Mouse (Mus musculus) neural tube, embryonic 15.5 days (tissue): ENCODE results near the gene Cd300ld4. TPM values are rescaled to one million over a fixed set of nuclear protein-coding genes. Genes with fewer than 3 reads are reported as not detected.

Experiments
- polyA plus RNA-seq: library from polyadenylated mRNA; unstranded; fragments of >200 nt; fragmentation: Nextera tagmentation; extraction: Ambion mirVana; gene quantifications from 2 replicates; pipeline ENCODE4 v1.2.1, GENCODE M21; 2015

Gene Cd300ld4
- polyA plus RNA-seq, 1 experiment from 2014 or later = not detected

Other genes starting within 250 kb of the Cd300ld4 start
- gene Btbd17, start 231.1 kb downstream of the Cd300ld4 start, polyA plus RNA-seq = 14.8 and 21.3 TPM in 2 replicates
- gene Gpr142, start 228.1 kb downstream of the Cd300ld4 start, polyA plus RNA-seq = not detected in 2 replicates
- gene Gprc5c, start 175.9 kb downstream of the Cd300ld4 start, polyA plus RNA-seq = 8.8 and 12.0 TPM in 2 replicates
- gene Cd300a, start 137.0 kb downstream of the Cd300ld4 start, polyA plus RNA-seq = 0.59 and 1.3 TPM in 2 replicates
- 0.05 and 0.28 TPM in 2 replicates for gene Cd300lb, start 92.6 kb downstream of the Cd300ld4 start, polyA plus RNA-seq
- gene Cd300c, start 57.9 kb downstream of the Cd300ld4 start, polyA plus RNA-seq = not detected in 2 replicates
- 0.19 TPM in 1 of 2 replicates, not detected in the other for gene Cd300ld, start 37.1 kb downstream of the Cd300ld4 start, polyA plus RNA-seq
- 2.0 and 2.2 TPM in 2 replicates for gene Cd300c2, start 25.1 kb downstream of the Cd300ld4 start, polyA plus RNA-seq
- not detected in 2 replicates for gene Cd300ld2, start 10.8 kb downstream of the Cd300ld4 start, polyA plus RNA-seq
- gene Cd300ld5, start 10.8 kb upstream of the Cd300ld4 start, polyA plus RNA-seq = not detected in 2 replicates
- gene Cd300ld3, start 21.4 kb upstream of the Cd300ld4 start, polyA plus RNA-seq = not detected in 2 replicates
- gene Cd300e, start 35.2 kb upstream of the Cd300ld4 start, polyA plus RNA-seq = 0.06 TPM in 1 of 2 replicates, not detected in the other
- gene Rab37, start 64.4 kb upstream of the Cd300ld4 start, polyA plus RNA-seq = 0.93 and 4.3 TPM in 2 replicates
- gene Cd300lf, start 107.0 kb upstream of the Cd300ld4 start, polyA plus RNA-seq = 0.20 and 0.27 TPM in 2 replicates
- 45.5 and 80.6 TPM in 2 replicates for gene Slc9a3r1, start 136.3 kb upstream of the Cd300ld4 start, polyA plus RNA-seq
- gene Tmem104, start 160.5 kb upstream of the Cd300ld4 start, polyA plus RNA-seq = 11.7 TPM in 2 replicates
- 22.0 and 22.8 TPM in 2 replicates for gene Nat9, start 160.8 kb upstream of the Cd300ld4 start, polyA plus RNA-seq
- gene Grin2c, start 240.2 kb upstream of the Cd300ld4 start, polyA plus RNA-seq = 0.34 and 0.44 TPM in 2 replicates